Mouse (Mus musculus): Measurements from ENCODE around the gene Plin3. TPM values are rescaled to one million over a fixed set of nuclear protein-coding genes. Genes with fewer than 3 reads are reported as not detected.

Plin3 gene
- 10 to 100 TPM; 67.0 to 81.9 TPM for total RNA-seq (2021)

- peak; percentile 24 to 60 for DNase-seq
- intact Hi-C loops (cut with DNase I), result loop anchor here (2.0 kb wide), 1 partner anchor 58 kb away; no protein-coding TSS in a partner anchor
Observed at GRCm38 (mm10) chr17:56292531-56293222, at the start of gene Plin3. Plin3 (minus strand) TSS chr17:56292873.

- DNase-seq, result no peak
- intact Hi-C loops (cut with DNase I), result no loop called here
Observed at GRCm38 (mm10) chr17:56340717-56341116, 48.0 kb upstream of the Plin3 start.

- intact Hi-C loops (cut with DNase I), result no loop called here
Observed at GRCm38 (mm10) chr17:56338909-56339308, 46.2 kb upstream of the Plin3 start.

GRCm38 (mm10) chr17:56337791-56338190, 45.1 kb upstream of the Plin3 start:
- intact Hi-C loops (cut with DNase I), result no loop called here
- DNase-seq, result no peak

More at GRCm38 (mm10) chr17:56338909-56339308, 46.2 kb upstream of the Plin3 start:
- DNase-seq, result peak; percentile 32 to 54

GRCm38 (mm10) chr17:56337190-56337589, 44.5 kb upstream of the Plin3 start:
- intact Hi-C loops (cut with DNase I), result no loop called here
- DNase-seq, result peak; percentile 77 to 84

GRCm38 (mm10) chr17:56332987-56333386, 40.3 kb upstream of the Plin3 start:
- intact Hi-C loops (cut with DNase I), result no loop called here
- no peak for DNase-seq

- peak; percentile 24 to 36 for DNase-seq
- intact Hi-C loops (cut with DNase I), result no loop called here
Observed at GRCm38 (mm10) chr17:56331256-56331655, 38.6 kb upstream of the Plin3 start.

- no peak for DNase-seq
- intact Hi-C loops (cut with DNase I), result no loop called here
Observed at GRCm38 (mm10) chr17:56330345-56330744, 37.7 kb upstream of the Plin3 start.

GRCm38 (mm10) chr17:56329267-56329666, 36.6 kb upstream of the Plin3 start:
- no peak for DNase-seq
- intact Hi-C loops (cut with DNase I), result no loop called here

- intact Hi-C loops (cut with DNase I), result no loop called here
- peak in 1 of 2 experiments; percentile 32 for DNase-seq
Observed at GRCm38 (mm10) chr17:56326153-56327147, 33.8 kb upstream of the Plin3 start.

GRCm38 (mm10) chr17:56325450-56326152, 32.9 kb upstream of the Plin3 start, which contains the start of gene Kdm4b:
Kdm4b (plus strand) TSS chr17:56326062.
- DNase-seq, result peak; percentile 99
- intact Hi-C loops (cut with DNase I), result no loop called here

- DNase-seq, result no peak
- intact Hi-C loops (cut with DNase I), result loop anchor here (1.0 kb wide), 1 partner anchor 21 kb away; the partner anchor contains the start of gene Uhrf1
Observed at GRCm38 (mm10) chr17:56324419-56324818, 31.7 kb upstream of the Plin3 start.

GRCm38 (mm10) chr17:56309191-56309945, 16.7 kb upstream of the Plin3 start:
- intact Hi-C loops (cut with DNase I), result no loop called here

GRCm38 (mm10) chr17:56308088-56308487, 15.4 kb upstream of the Plin3 start:
- intact Hi-C loops (cut with DNase I), result no loop called here
- no peak for DNase-seq

More at GRCm38 (mm10) chr17:56309191-56309945, 16.7 kb upstream of the Plin3 start:
- DNase-seq, result no peak

- intact Hi-C loops (cut with DNase I), result no loop called here
- DNase-seq, result no peak
Observed at GRCm38 (mm10) chr17:56305826-56306225, 13.2 kb upstream of the Plin3 start.

GRCm38 (mm10) chr17:56305156-56305555, 12.5 kb upstream of the Plin3 start:
- intact Hi-C loops (cut with DNase I), result no loop called here
- DNase-seq, result no peak

- intact Hi-C loops (cut with DNase I), result no loop called here
- no peak for DNase-seq
Observed at GRCm38 (mm10) chr17:56304718-56305117, 12.0 kb upstream of the Plin3 start.

GRCm38 (mm10) chr17:56303847-56304586, 11.3 kb upstream of the Plin3 start:
- intact Hi-C loops (cut with DNase I), result loop anchor here (1.0 kb wide), 1 partner anchor 20 kb away; no protein-coding TSS in a partner anchor
- DNase-seq, result peak; percentile 98
